Mouse (Mus musculus): ENCODE results near the gene Siglec1.

DNA sequence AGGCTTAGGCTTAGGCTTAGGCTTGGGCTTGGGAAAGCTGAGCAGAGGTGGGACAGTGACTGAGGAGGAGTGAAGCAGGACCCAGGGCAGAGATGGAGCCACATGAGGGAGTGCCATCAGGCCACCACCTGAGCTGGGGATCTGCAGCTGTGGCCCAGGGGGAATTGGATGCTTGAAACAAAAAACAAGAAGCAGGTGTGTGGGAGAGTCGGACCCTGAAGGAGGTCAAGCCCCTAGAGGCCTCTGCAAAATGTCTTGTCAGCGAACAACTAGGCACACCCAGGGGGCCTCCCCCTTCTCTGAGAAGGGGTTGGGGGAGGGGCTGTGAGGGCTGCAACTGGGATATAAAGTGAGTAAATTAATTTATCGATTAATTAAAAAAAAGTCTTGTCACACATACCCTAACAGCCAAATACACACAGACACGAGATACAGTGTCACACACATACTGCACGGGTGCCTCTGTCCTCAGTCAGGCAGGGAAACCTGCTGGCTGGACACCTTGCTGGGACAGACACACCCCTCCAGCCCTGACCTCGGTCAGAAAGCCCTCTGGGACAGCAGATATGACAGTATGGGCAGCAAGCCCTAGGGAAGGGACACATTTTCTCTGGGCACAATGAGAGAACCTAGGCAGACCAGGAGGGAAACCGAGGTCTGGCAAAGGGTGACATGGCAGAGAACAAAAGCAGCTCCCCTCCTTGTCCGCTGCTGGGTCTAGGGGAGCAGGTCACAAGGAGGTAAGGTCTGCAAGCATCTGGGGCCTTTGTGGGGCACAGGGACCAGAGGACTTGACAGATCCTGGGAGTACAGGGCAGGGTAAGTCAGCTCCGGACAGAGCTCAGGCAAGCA is 39.6 kb upstream of the Siglec1 start:
- TF ChIP-seq CTCF (conservative IDR thresholded peaks at IDR 0.05; ENCODE audit: low read length): no peak
- no peak for TF ChIP-seq POU5F1 (IDR thresholded peaks at IDR 0.05; ENCODE audit: borderline replicate concordance, low read length)

All from E14TG2a.4 (cell line).